Mouse (Mus musculus) heart, embryonic 11.5 days (tissue): Measurements from ENCODE around the gene Pdzd2. TPM values are rescaled to one million over a fixed set of nuclear protein-coding genes. Genes with fewer than 3 reads are reported as not detected.

Source experiments
- ATAC-seq: fragments of 200-750 bp; cut with Nextera tagmentation; replicated peaks from 2 replicates; pipeline ENCODE4 v1.8.0; 2017; ENCODE audit warnings: moderate library complexity; ENCODE audit not compliant: insufficient number of reproducible peaks, low FRiP score, low TSS enrichment
- H3K27ac ChIP-seq: fragments of 300-500 bp; sonication (generic); 2 replicates; pipeline ENCODE4 v1.5.1; 2014; ENCODE audit warnings: mild to moderate bottlenecking, low read depth, low read length
- H3K27me3 ChIP-seq: fragments of 300-500 bp; sonication (generic); 2 replicates; pipeline ENCODE4 v1.6.1; 2014; ENCODE audit warnings: mild to moderate bottlenecking, low read length, mixed read lengths; ENCODE audit not compliant: control insufficient read depth, insufficient read depth
- H3K36me3 ChIP-seq: fragments of 300-500 bp; sonication (generic); 2 replicates; pipeline ENCODE4 v1.6.1; 2014; ENCODE audit warnings: mild to moderate bottlenecking, low read length, moderate library complexity, mixed read lengths; ENCODE audit not compliant: control insufficient read depth, insufficient read depth
- H3K4me1 ChIP-seq: fragments of 300-500 bp; sonication (generic); 2 replicates; pipeline ENCODE4 v1.6.1; 2014; ENCODE audit warnings: low read length; ENCODE audit not compliant: control insufficient read depth, insufficient read depth
- H3K4me2 ChIP-seq: fragments of 300-500 bp; sonication (generic); 2 replicates; pipeline ENCODE4 v1.6.1; 2014; ENCODE audit warnings: mild to moderate bottlenecking, moderate library complexity
- H3K4me3 ChIP-seq: fragments of 300-500 bp; sonication (generic); 2 replicates; pipeline ENCODE4 v1.5.1; 2014; ENCODE audit warnings: low read depth, low read length
- H3K9ac ChIP-seq: fragments of 300-500 bp; sonication (generic); 2 replicates; pipeline ENCODE4 v1.6.1; 2014; ENCODE audit warnings: mild to moderate bottlenecking, low read depth, low read length, moderate library complexity
- H3K9me3 ChIP-seq: fragments of 300-500 bp; sonication (generic); replicated peaks from 2 replicates; pipeline ENCODE4 v1.6.1; 2016; ENCODE audit warnings: low read length; ENCODE audit not compliant: control insufficient read depth
- WGBS: fragments of 180-500 bp; shearing (Covaris S2); extraction: QIAGEN DNeasy Blood & Tissue Kit; methylation state at CpG from one replicate; pipeline ENCODE4 v1.1.7; 2014; ENCODE audit not compliant: insufficient replicate concordance; 5-methylcytosine and 5-hydroxymethylcytosine counted together
- polyA plus RNA-seq: library from polyadenylated mRNA; unstranded; fragments of >200 nt; fragmentation: Nextera tagmentation; extraction: Ambion mirVana; gene quantifications from 2 replicates; pipeline ENCODE4 v1.2.1, GENCODE M21; 2014

Pdzd2 gene
- polyA plus RNA-seq, 1 experiment from 2014 or later = 12.5 TPM

- ATAC-seq = no peak
- Histone ChIP-seq H3K4me3 (no peak overlapping the region), H3K9me3 (peaks cover 4% of the 10 kb centered on the region; the same call in 1 of the 2 replicates), H3K9ac (no peak overlapping the region), H3K27me3 (peaks cover 12% of the 10 kb centered on the region), H3K4me2 (no peak overlapping the region), H3K4me1 (peaks cover 7% of the 10 kb centered on the region; the same call in 1 of the 2 replicates), H3K36me3 (no peaks in the 10 kb centered on the region), H3K27ac (no peak overlapping the region)
- 73% methylated on average over 6 of the region's 6 CpGs for WGBS
These were observed 2.6 kb upstream of the Pdzd2 start for GRCm38 (mm10) chr15:12742117-12742906.

GRCm38 (mm10) chr15:12738301-12739093 is 1.2 kb downstream of the Pdzd2 start:
- Histone ChIP-seq H3K9ac (no peak overlapping the region), H3K27ac (no peak overlapping the region), H3K4me2 (peak overlapping the region; percentile 84), H3K9me3 (no peaks in the 10 kb centered on the region), H3K4me1 (peaks cover 7% of the 10 kb centered on the region; the same call in 1 of the 2 replicates), H3K27me3 (peaks cover 12% of the 10 kb centered on the region), H3K4me3 (peak overlapping the region; percentile 67), H3K36me3 (no peaks in the 10 kb centered on the region)
- 36% methylated on average over 10 of the region's 10 CpGs for WGBS
- ATAC-seq = no peak

GRCm38 (mm10) chr15:12735208-12735607 is 4.5 kb downstream of the Pdzd2 start:
- H3K36me3 ChIP-seq = no peaks in the 10 kb centered on the region
- H3K9ac ChIP-seq = no peak overlapping the region
- H3K27ac ChIP-seq = no peak overlapping the region
- H3K4me1 ChIP-seq = peaks cover 7% of the 10 kb centered on the region
- no peak overlapping the region for H3K4me3 ChIP-seq
- peaks cover 10% of the 10 kb centered on the region for H3K27me3 ChIP-seq
- WGBS = 39% methylated on average over 2 of the region's 2 CpGs
- no peaks in the 10 kb centered on the region for H3K9me3 ChIP-seq
- no peak overlapping the region for H3K4me2 ChIP-seq
- no peak for ATAC-seq

- 59% methylated on average over 4 of the region's 4 CpGs for WGBS
- Histone ChIP-seq H3K4me1 (peaks cover 6% of the 10 kb centered on the region), H3K4me3 (no peak overlapping the region), H3K9me3 (no peaks in the 10 kb centered on the region), H3K27me3 (peaks cover 10% of the 10 kb centered on the region), H3K4me2 (no peak overlapping the region), H3K9ac (no peak overlapping the region), H3K36me3 (no peaks in the 10 kb centered on the region), H3K27ac (no peak overlapping the region)
- no peak for ATAC-seq
These were observed 5.5 kb downstream of the Pdzd2 start for GRCm38 (mm10) chr15:12734221-12734620.

- peaks cover 2% of the 10 kb centered on the region; the same call in 1 of the 2 replicates for H3K4me1 ChIP-seq
- no peak overlapping the region for H3K4me3 ChIP-seq
- ATAC-seq = no peak
- H3K27ac ChIP-seq = no peak overlapping the region
- H3K27me3 ChIP-seq = no peaks in the 10 kb centered on the region
- no peaks in the 10 kb centered on the region for H3K36me3 ChIP-seq
- no peak overlapping the region for H3K9ac ChIP-seq
- 59% methylated on average over 11 of the region's 11 CpGs for WGBS
- H3K9me3 ChIP-seq = no peaks in the 10 kb centered on the region
- H3K4me2 ChIP-seq = no peak overlapping the region
These were observed 7.1 kb downstream of the Pdzd2 start for GRCm38 (mm10) chr15:12732613-12733012.

- H3K9ac ChIP-seq = no peak overlapping the region
- H3K36me3 ChIP-seq = no peaks in the 10 kb centered on the region
- no peak overlapping the region for H3K4me3 ChIP-seq
- ATAC-seq = no peak
- peaks cover 2% of the 10 kb centered on the region; the same call in 1 of the 2 replicates for H3K4me1 ChIP-seq
- no peak overlapping the region for H3K27ac ChIP-seq
- no peaks in the 10 kb centered on the region for H3K27me3 ChIP-seq
- H3K4me2 ChIP-seq = no peak overlapping the region
- no peaks in the 10 kb centered on the region for H3K9me3 ChIP-seq
- 70% methylated on average over 4 of the region's 4 CpGs for WGBS
These were observed 11.3 kb downstream of the Pdzd2 start for GRCm38 (mm10) chr15:12728381-12728780.

GRCm38 (mm10) chr15:12725256-12725655 is 14.5 kb downstream of the Pdzd2 start:
- no peak overlapping the region for H3K4me3 ChIP-seq
- H3K27me3 ChIP-seq = no peaks in the 10 kb centered on the region
- no peak overlapping the region for H3K4me2 ChIP-seq
- H3K27ac ChIP-seq = no peak overlapping the region
- ATAC-seq = no peak
- WGBS = 40% methylated on average over 5 of the region's 5 CpGs
- no peaks in the 10 kb centered on the region for H3K36me3 ChIP-seq
- H3K9me3 ChIP-seq = no peaks in the 10 kb centered on the region
- 0 out of 2 replicates have a peak, but pooled peaks cover 2% of the 10 kb centered on the region for H3K4me1 ChIP-seq
- no peak overlapping the region for H3K9ac ChIP-seq

GRCm38 (mm10) chr15:12721684-12722500 is 17.8 kb downstream of the Pdzd2 start:
- H3K27ac ChIP-seq = no peak overlapping the region
- H3K4me1 ChIP-seq = 0 out of 2 replicates have a peak, but pooled peaks cover 2% of the 10 kb centered on the region
- H3K4me3 ChIP-seq = no peak overlapping the region
- no peaks in the 10 kb centered on the region for H3K27me3 ChIP-seq
- H3K4me2 ChIP-seq = no peak overlapping the region
- no peaks in the 10 kb centered on the region for H3K36me3 ChIP-seq
- no peak overlapping the region for H3K9ac ChIP-seq
- no peaks in the 10 kb centered on the region for H3K9me3 ChIP-seq
- no peak for ATAC-seq
- WGBS = 72% methylated on average over 6 of the region's 6 CpGs
